Mouse (Mus musculus) kidney, adult 10 weeks (tissue): Measurements from ENCODE around the gene Olfr266. TPM values are rescaled to one million over a fixed set of nuclear protein-coding genes. Genes with fewer than 3 reads are reported as not detected.

Experiments used
- polyA plus RNA-seq: library from polyadenylated mRNA; stranded (reverse); fragments of 350-450 nt; fragmentation: Illumina TruSeq; extraction: RNeasy Lipid Tissue Mini Kit (QIAGEN cat#74804); gene quantifications from one replicate; pipeline ENCODE4 v1.2.3, GENCODE M21; 2014; ENCODE audit warnings: low read depth, low replicate concordance

Gene Olfr266
- polyA plus RNA-seq, result not detected

GRCm38 (mm10) chr3:106826187-106826586 is at the start of gene Olfr266:
Gene Olfr266, minus strand, starts transcription at chr3:106826287.

GRCm38 (mm10) chr3:106789930-106790329 is 36.2 kb downstream of the Olfr266 start, which contains the start of gene Cd53:
Gene Cd53, minus strand, starts transcription at chr3:106790149.

Other genes with a start within 250 kb of the Olfr266 start
- 69.2 TPM for gene Lrif1, start 141.3 kb downstream of the Olfr266 start, polyA plus RNA-seq
- 12.6 TPM for gene Cd53, start 36.1 kb downstream of the Olfr266 start, polyA plus RNA-seq
- gene Kcna3, start 209.9 kb upstream of the Olfr266 start, polyA plus RNA-seq, result not detected